7 mouse cellular contexts compared by ENCODE assay signal in the genomic region with DNA sequence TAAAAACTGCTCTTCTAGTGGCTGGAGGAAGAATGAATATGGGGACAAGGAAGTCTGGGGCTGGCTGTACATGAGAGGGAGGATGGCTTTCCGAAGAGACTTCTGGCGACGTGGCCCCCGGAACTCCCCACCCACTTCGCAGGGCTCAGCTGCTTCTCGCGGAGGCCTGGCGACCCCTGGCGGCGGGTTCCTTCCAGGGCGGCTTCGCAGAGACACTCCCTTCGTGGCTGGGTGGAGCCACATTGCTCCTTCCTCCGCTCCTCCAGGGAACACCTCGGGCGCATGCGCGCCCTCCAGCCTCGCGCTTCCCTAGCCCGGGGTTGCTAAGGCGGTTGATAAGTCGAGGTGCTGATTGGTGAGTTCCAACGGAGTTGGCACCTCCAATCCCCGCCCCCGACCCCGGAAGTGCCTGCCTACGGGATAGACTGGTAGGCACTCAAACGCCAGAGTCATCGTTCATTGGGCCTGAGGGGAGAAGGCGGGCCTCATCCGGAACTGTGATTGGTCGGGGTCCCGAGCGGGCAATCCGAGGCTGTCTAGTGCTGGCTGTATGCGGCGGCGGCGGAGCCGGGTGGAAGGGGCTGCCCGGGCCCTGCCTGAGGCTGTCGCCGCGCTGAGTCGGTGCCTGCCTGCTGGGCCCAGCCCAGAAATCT. TPM values are rescaled to one million over a fixed set of nuclear protein-coding genes. Genes with fewer than 3 reads are reported as not detected.
DNase-seq lines count a peak whose midpoint lies in the region; ATAC-seq and TF ChIP-seq lines count a peak whose summit lies in the region.

A gene (plus strand): TSS at position 535 of the 653 bp plus-strand sequence.

- H3K9ac ChIP-seq in embryonic facial prominence, embryonic 12.5 days: peak within 1 kb of the TSS; percentile 64
- peak within 1 kb of the TSS; percentile 60 for H3K9ac ChIP-seq in limb, embryonic 12.5 days (replicated peaks)
- H3K9ac ChIP-seq in midbrain, embryonic 15.5 days: peak within 1 kb of the TSS; percentile 36

- peaks cover 19% of the 10 kb centered on the region for H3K27me3 ChIP-seq in embryonic facial prominence, embryonic 12.5 days
- no peaks in the 10 kb centered on the region for H3K27me3 ChIP-seq in kidney, adult 2 months (replicated peaks; ENCODE audit: control insufficient read depth, insufficient read depth, low read length)
- peaks cover 30% of the 10 kb centered on the region for H3K27me3 ChIP-seq in limb, embryonic 12.5 days
- H3K27me3 ChIP-seq in midbrain, embryonic 15.5 days (replicated peaks): peaks cover 19% of the 10 kb centered on the region; the same call in 1 of the 2 replicates
- no peaks in the 10 kb centered on the region for H3K27me3 ChIP-seq in spleen, adult 2 months (ENCODE audit: control insufficient read depth, insufficient read depth, low read length)

- peak; percentile 88 for TF ChIP-seq CTCF in kidney, adult 2 months (conservative IDR thresholded peaks at IDR 0.05; ENCODE audit: insufficient read depth, insufficient read length, low read depth, low read length)
- TF ChIP-seq CTCF in spleen, adult 2 months (IDR thresholded peaks at IDR 0.05; ENCODE audit: extremely low read depth, insufficient read depth, insufficient read length, insufficient replicate concordance): peak; percentile 99

- peak; percentile 100 for DNase-seq in adrenal gland, postnatal 25 days
- DNase-seq in heart, adult 11 months: peak; percentile 100
- peak; percentile 99 for DNase-seq in kidney, adult 2 months
- DNase-seq in spleen, adult 2 months (ENCODE audit: low read depth in 1 of 2, low spot score in 2 of 2): peak; percentile 99 to 100

- peaks cover 23% of the 10 kb centered on the region for H3K4me1 ChIP-seq in embryonic facial prominence, embryonic 12.5 days
- H3K4me1 ChIP-seq in kidney, adult 2 months (ENCODE audit: control insufficient read depth, insufficient read depth, low read length): peaks cover 12% of the 10 kb centered on the region; the same call in 1 of the 2 replicates
- H3K4me1 ChIP-seq in limb, embryonic 12.5 days (replicated peaks): peaks cover 29% of the 10 kb centered on the region
- H3K4me1 ChIP-seq in midbrain, embryonic 15.5 days: peaks cover 26% of the 10 kb centered on the region
- peaks cover 19% of the 10 kb centered on the region; the same call in 1 of the 2 replicates for H3K4me1 ChIP-seq in spleen, adult 2 months (ENCODE audit: control insufficient read depth, insufficient read depth, insufficient read length)

- peak within 1 kb of the TSS; percentile 53 for H3K4me3 ChIP-seq in embryonic facial prominence, embryonic 12.5 days
- peak within 1 kb of the TSS; percentile 49 for H3K4me3 ChIP-seq in kidney, adult 2 months (ENCODE audit: insufficient read depth, low read depth, low read length)
- H3K4me3 ChIP-seq in limb, embryonic 12.5 days (replicated peaks): peak within 1 kb of the TSS; percentile 63
- H3K4me3 ChIP-seq in midbrain, embryonic 15.5 days: peak within 1 kb of the TSS; percentile 61
- peak within 1 kb of the TSS; percentile 68 for H3K4me3 ChIP-seq in spleen, adult 2 months (ENCODE audit: extremely low read depth, insufficient read depth, insufficient read length)

- ATAC-seq in embryonic facial prominence, embryonic 12.5 days (ENCODE audit: insufficient number of reproducible peaks, insufficient read depth, low FRiP score, low TSS enrichment): peak; percentile 96
- peak; percentile 97 for ATAC-seq in limb, embryonic 12.5 days (ENCODE audit: insufficient number of reproducible peaks, insufficient read depth, low FRiP score, low TSS enrichment, low read depth)
- ATAC-seq in midbrain, embryonic 15.5 days (replicated peaks): peak; percentile 96

- peak within 1 kb of the TSS; percentile 84 for H3K4me2 ChIP-seq in embryonic facial prominence, embryonic 12.5 days (replicated peaks)
- peak within 1 kb of the TSS; percentile 83 for H3K4me2 ChIP-seq in limb, embryonic 12.5 days
- H3K4me2 ChIP-seq in midbrain, embryonic 15.5 days: peak within 1 kb of the TSS; percentile 86

- no peak for TF ChIP-seq POLR2A in kidney, adult 2 months (IDR thresholded peaks at IDR 0.05; ENCODE audit: low read depth, low read length)
- no peak; the same call in 1 of the 2 replicates for TF ChIP-seq POLR2A in spleen, adult 2 months (IDR thresholded peaks at IDR 0.05; ENCODE audit: low read depth, low read length)

- no peaks in the 10 kb centered on the region for H3K36me3 ChIP-seq in embryonic facial prominence, embryonic 12.5 days
- no peaks in the 10 kb centered on the region for H3K36me3 ChIP-seq in kidney, adult 2 months (ENCODE audit: control insufficient read depth, insufficient read depth, low read length)
- H3K36me3 ChIP-seq in limb, embryonic 12.5 days: peaks cover 17% of the 10 kb centered on the region
- no peaks in the 10 kb centered on the region for H3K36me3 ChIP-seq in midbrain, embryonic 15.5 days (replicated peaks)
- peaks cover 2% of the 10 kb centered on the region; the same call in 1 of the 2 replicates for H3K36me3 ChIP-seq in spleen, adult 2 months (ENCODE audit: control insufficient read depth, insufficient read depth, low read length)

- no peaks in the 10 kb centered on the region for H3K9me3 ChIP-seq in embryonic facial prominence, embryonic 12.5 days
- H3K9me3 ChIP-seq in limb, embryonic 12.5 days: no peaks in the 10 kb centered on the region
- H3K9me3 ChIP-seq in midbrain, embryonic 15.5 days: no peaks in the 10 kb centered on the region

- H3K27ac ChIP-seq in embryonic facial prominence, embryonic 12.5 days: peak within 1 kb of the TSS; percentile 76
- H3K27ac ChIP-seq in kidney, adult 2 months (ENCODE audit: insufficient read depth, low read depth, low read length): peak within 1 kb of the TSS; percentile 63
- peak within 1 kb of the TSS; percentile 70; the same call in 1 of the 2 replicates for H3K27ac ChIP-seq in limb, embryonic 12.5 days
- H3K27ac ChIP-seq in midbrain, embryonic 15.5 days: peak within 1 kb of the TSS; percentile 74
- peak within 1 kb of the TSS; percentile 91 for H3K27ac ChIP-seq in spleen, adult 2 months (ENCODE audit: insufficient read depth, low read length)

- under 1% methylated on average over 46 of the region's 46 CpGs for WGBS in embryonic facial prominence, embryonic 12.5 days
- WGBS in kidney, adult 2 months: under 1% methylated on average over 46 of the region's 46 CpGs
- 0% methylated on average over 46 of the region's 46 CpGs for WGBS in limb, embryonic 12.5 days
- under 1% methylated on average over 45 of the region's 46 CpGs for WGBS in midbrain, embryonic 15.5 days
- WGBS in spleen, adult 2 months: under 1% methylated on average over 46 of the region's 46 CpGs

RNA-seq across cellular contexts. Expression of the gene that starts here (rescaled TPM):
- total RNA-seq in adrenal gland, postnatal 25 days (2021): 1.4 and 2.5 TPM in 2 replicates
- polyA plus RNA-seq in embryonic facial prominence, embryonic 12.5 days (2016; fragmentation: Nextera tagmentation; extraction: Ambion mirVana): 47.2 and 49.7 TPM in 2 replicates
- polyA plus RNA-seq in kidney, adult 2 months (2012; rRNA removed): 1.0 and 1.3 TPM in 2 replicates
- 44.1 and 44.6 TPM in 2 replicates for polyA plus RNA-seq in limb, embryonic 12.5 days (2016; fragmentation: Nextera tagmentation; extraction: Ambion mirVana)
- 12.7 and 16.3 TPM in 2 replicates for polyA plus RNA-seq in midbrain, embryonic 15.5 days (2015; fragmentation: Nextera tagmentation; extraction: Ambion mirVana)
- polyA plus RNA-seq in spleen, adult 2 months (2012; rRNA removed): 16.8 and 23.2 TPM in 2 replicates

Comparison
In these comparisons a context has a peak if more than half of its experiments do, and no peak if none do; other contexts are left out.
1. Peak in every context shown above with its lines: DNase-seq, ATAC-seq, H3K4me3 ChIP-seq and H3K27ac ChIP-seq.